Mouse (Mus musculus) CH12.LX (cell line): ENCODE measurements around the gene Por.

Source experiments
- CTCF ChIP-seq, 2 experiments: IDR thresholded peaks in 1 of 2; conservative IDR thresholded peaks in 1 of 2; 2 replicates each; pipeline ENCODE4 v1.5.1; 2011 to 2012; ENCODE audit warnings: low read depth in 2 of 2, low read length in 2 of 2, improper control_type of control experiment in 1 of 2, inconsistent platforms in 1 of 2, mild to moderate bottlenecking in 1 of 2, moderate library complexity in 1 of 2
- KAT2A ChIP-seq: IDR thresholded peaks from 2 replicates; pipeline ENCODE4 v1.6.1; 2012; ENCODE audit warnings: low read length, improper control_type of control experiment, inconsistent platforms; ENCODE audit not compliant: insufficient replicate concordance
- ZC3H11A ChIP-seq: IDR thresholded peaks from 2 replicates; pipeline ENCODE4 v1.6.1; 2012; ENCODE audit warnings: low read depth, mild to moderate bottlenecking, inconsistent platforms, low read length, improper control_type of control experiment

GRCm38 (mm10) chr5:135776546-135776945, 106.7 kb downstream of the Por start:
- TF ChIP-seq CTCF (conservative IDR thresholded peaks at IDR 0.05 in 1 of 2, IDR thresholded peaks at IDR 0.05 in 1 of 2; ENCODE audit: low read depth in 2 of 2, low read length in 2 of 2) (no peak), KAT2A (no peak), ZC3H11A (no peak)
